Mouse (Mus musculus) naive thymus-derived CD4-positive, alpha-beta T cell, adult 2 months (primary cell): ENCODE results near the gene Psmd13.

Experiments used
- DNase-seq: peaks from one replicate; pipeline ENCODE4 v3.0.0-alpha.2; 2011; ENCODE audit warnings: low read depth

The Psmd13 gene

GRCm38 (mm10) chr7:140881696-140882468 lies at the start of gene Psmd13, which contains the start of gene Sirt3:
TSS of gene Psmd13 (plus strand) at chr7:140881968.
TSS of gene Sirt3 (minus strand) at chr7:140882309.
- DNase-seq = peak; percentile 94

GRCm38 (mm10) chr7:140833341-140833740 lies 48.4 kb upstream of the Psmd13 start:
- no peak for DNase-seq

- no peak for DNase-seq
These were observed 46.6 kb upstream of the Psmd13 start, which contains the start of gene Urah for GRCm38 (mm10) chr7:140834968-140835757. TSS of gene Urah (plus strand) at chr7:140835018.

- no peak for DNase-seq
These were observed 46.0 kb upstream of the Psmd13 start for GRCm38 (mm10) chr7:140835758-140836087.

GRCm38 (mm10) chr7:140836243-140837115 lies 45.3 kb upstream of the Psmd13 start:
- DNase-seq = no peak

- DNase-seq = no peak
These were observed 42.2 kb upstream of the Psmd13 start for GRCm38 (mm10) chr7:140839556-140839955.

- DNase-seq = no peak
These were observed 40.7 kb upstream of the Psmd13 start for GRCm38 (mm10) chr7:140840750-140841735.

GRCm38 (mm10) chr7:140843806-140844205 lies 38.0 kb upstream of the Psmd13 start:
- no peak for DNase-seq

- peak; percentile 93 for DNase-seq
These were observed 36.7 kb upstream of the Psmd13 start, which contains the start of gene Scgb1c1 for GRCm38 (mm10) chr7:140844905-140845665. TSS of gene Scgb1c1 (plus strand) at chr7:140845547.

- no peak for DNase-seq
These were observed 36.1 kb upstream of the Psmd13 start for GRCm38 (mm10) chr7:140845683-140846082.

- no peak for DNase-seq
These were observed 35.1 kb upstream of the Psmd13 start for GRCm38 (mm10) chr7:140846676-140847075.

- DNase-seq = no peak
These were observed 33.8 kb upstream of the Psmd13 start, which contains the start of gene Odf3 for GRCm38 (mm10) chr7:140847755-140848580. TSS of gene Odf3 (plus strand) at chr7:140847805.

- DNase-seq = no peak
These were observed 33.2 kb upstream of the Psmd13 start for GRCm38 (mm10) chr7:140848591-140848990.

GRCm38 (mm10) chr7:140851916-140852315 lies 29.9 kb upstream of the Psmd13 start:
- DNase-seq = no peak

GRCm38 (mm10) chr7:140853386-140853785 lies 28.4 kb upstream of the Psmd13 start:
- no peak for DNase-seq

GRCm38 (mm10) chr7:140854483-140854882 lies 27.3 kb upstream of the Psmd13 start:
- no peak for DNase-seq

- DNase-seq = no peak
These were observed 26.6 kb upstream of the Psmd13 start for GRCm38 (mm10) chr7:140855181-140855580.

- DNase-seq = peak; percentile 77
These were observed 25.6 kb upstream of the Psmd13 start, which contains the start of gene Gm45785 for GRCm38 (mm10) chr7:140855860-140856784. TSS of gene Gm45785 (minus strand) at chr7:140856331.
